Mouse (Mus musculus): ENCODE measurements around the gene Cd2. TPM values are rescaled to one million over a fixed set of nuclear protein-coding genes. Genes with fewer than 3 reads are reported as not detected.

Cd2 gene
- polyA plus RNA-seq, 1 experiment from 2014 or later, result not detected

DNA sequence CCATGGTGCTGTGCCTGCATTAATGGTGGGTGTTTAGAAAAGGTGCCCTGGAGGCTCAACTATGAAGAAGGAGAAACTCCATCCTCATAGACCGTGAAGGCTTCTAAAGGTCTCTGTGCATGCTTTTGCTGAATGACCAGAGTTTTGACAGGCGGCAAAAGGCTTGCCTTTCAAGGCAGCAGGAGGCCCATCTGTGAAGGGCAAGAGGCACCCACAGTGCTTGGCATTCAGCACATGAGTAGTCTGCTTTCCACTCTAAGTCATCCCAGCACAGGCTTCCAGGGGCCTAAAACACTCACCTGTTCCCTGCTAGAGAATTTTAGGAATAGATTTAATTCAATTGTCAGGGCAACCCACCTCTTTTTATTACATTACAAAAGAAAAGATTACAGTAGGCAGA, 17.3 kb upstream of the Cd2 start:
- Histone ChIP-seq H3K9ac (replicated peaks) (no peak overlapping the region), H3K9me3 (replicated peaks) (no peaks in the 10 kb centered on the region), H3K27me3 (replicated peaks) (no peaks in the 10 kb centered on the region), H3K27ac (replicated peaks) (no peak overlapping the region), H3K4me3 (replicated peaks) (no peak overlapping the region), H3K4me2 (no peak overlapping the region), H3K36me3 (no peaks in the 10 kb centered on the region), H3K4me1 (peaks cover 32% of the 10 kb centered on the region)
- WGBS, result 70% methylated on average over 2 of the region's 2 CpGs
- ATAC-seq (ENCODE audit: low FRiP score), result no peak

DNA sequence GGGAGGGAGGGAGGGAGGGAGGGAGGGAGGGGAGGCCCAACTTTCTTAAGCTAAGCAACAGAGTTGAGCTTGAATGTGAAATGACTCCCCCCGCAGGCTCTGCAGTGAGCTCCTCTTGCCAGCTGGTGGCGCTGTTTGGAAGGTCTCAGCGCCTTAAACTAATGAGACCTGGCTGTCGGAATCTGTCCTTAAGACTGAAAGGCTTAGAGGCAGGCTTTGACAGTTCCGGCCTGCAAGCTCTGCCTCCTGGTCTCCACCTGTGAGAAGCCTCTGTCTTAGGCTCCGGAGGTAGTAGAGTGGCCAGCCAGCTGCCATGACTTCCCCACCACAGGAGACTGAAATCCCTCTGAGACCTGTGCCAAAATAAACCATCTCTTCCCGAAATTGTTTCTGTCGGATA, 16.4 kb upstream of the Cd2 start:
- Histone ChIP-seq H3K27me3 (replicated peaks) (no peaks in the 10 kb centered on the region), H3K4me1 (peaks cover 41% of the 10 kb centered on the region), H3K9ac (replicated peaks) (no peak overlapping the region), H3K36me3 (no peaks in the 10 kb centered on the region), H3K4me2 (no peak overlapping the region), H3K4me3 (replicated peaks) (no peak overlapping the region), H3K9me3 (replicated peaks) (no peaks in the 10 kb centered on the region), H3K27ac (replicated peaks) (peak overlapping the region; percentile 45; the same call in 1 of the 2 replicates)
- 16% methylated on average over 8 of the region's 8 CpGs for WGBS
- ATAC-seq (ENCODE audit: low FRiP score), result 0 out of 2 replicates have a peak, but pooled peaks have one; percentile 43

- no peaks in the 10 kb centered on the region for H3K9me3 ChIP-seq (replicated peaks)
- H3K27me3 ChIP-seq (replicated peaks), result no peaks in the 10 kb centered on the region
- WGBS, result 18% methylated on average over 23 of the region's 23 CpGs
- peak overlapping the region; percentile 24; the same call in 1 of the 2 replicates for H3K9ac ChIP-seq (replicated peaks)
- peak overlapping the region; percentile 52 for H3K4me2 ChIP-seq
- H3K36me3 ChIP-seq, result no peaks in the 10 kb centered on the region
- peaks cover 43% of the 10 kb centered on the region for H3K4me1 ChIP-seq
- peak; percentile 49 for ATAC-seq (ENCODE audit: low FRiP score)
- peak overlapping the region; percentile 17 for H3K4me3 ChIP-seq (replicated peaks)
- H3K27ac ChIP-seq (replicated peaks), result peak overlapping the region; percentile 78
Observed at GRCm38 (mm10) chr3:101300271-101301071, 12.7 kb upstream of the Cd2 start.

DNA sequence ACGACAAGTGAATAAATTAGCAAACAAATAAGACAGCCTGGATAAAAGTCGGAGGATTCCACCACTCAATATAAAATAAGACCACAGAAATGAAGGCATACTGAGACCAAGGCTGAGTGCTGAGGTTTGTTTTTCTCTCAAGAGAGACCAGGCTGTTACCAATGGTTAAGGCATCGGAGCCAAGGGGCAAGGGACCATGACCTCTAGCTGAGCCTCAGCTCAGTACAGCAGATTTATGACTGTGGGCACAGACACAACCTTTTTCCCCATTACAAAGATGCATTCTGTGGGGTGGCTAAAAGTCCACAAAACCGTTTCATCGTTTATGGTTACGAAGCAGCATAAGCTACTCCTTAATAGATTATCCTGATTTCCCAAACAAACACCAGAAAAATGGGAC, 11.9 kb upstream of the Cd2 start:
- Histone ChIP-seq H3K9me3 (replicated peaks) (no peaks in the 10 kb centered on the region), H3K4me2 (peak overlapping the region; percentile 52; the same call in 1 of the 2 replicates), H3K9ac (replicated peaks) (no peak overlapping the region), H3K4me1 (peaks cover 44% of the 10 kb centered on the region), H3K4me3 (replicated peaks) (no peak overlapping the region), H3K27ac (replicated peaks) (peak overlapping the region; percentile 78), H3K27me3 (replicated peaks) (no peaks in the 10 kb centered on the region), H3K36me3 (no peaks in the 10 kb centered on the region)
- WGBS, result 38% methylated on average over 6 of the region's 6 CpGs
- no peak for ATAC-seq (ENCODE audit: low FRiP score)

DNA sequence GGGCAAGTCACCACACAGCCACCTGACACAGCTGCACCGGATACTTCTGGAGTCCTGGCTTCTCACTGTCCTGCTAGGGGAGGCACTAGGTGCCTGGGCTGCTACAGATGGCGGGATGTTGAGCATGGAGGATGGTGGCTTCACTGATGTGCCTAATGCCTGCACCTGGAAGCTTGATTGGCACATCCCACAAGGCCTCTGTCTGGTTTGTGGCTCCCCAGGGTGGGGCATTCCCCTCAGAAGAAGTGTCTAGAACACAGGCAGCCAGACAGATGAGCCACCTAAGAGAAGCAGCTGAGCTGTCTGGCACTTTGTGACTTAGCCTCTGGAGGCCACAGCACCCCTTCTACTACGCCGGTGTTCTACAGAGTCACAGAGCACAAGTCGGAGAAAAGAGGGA, 9.5 kb upstream of the Cd2 start:
- Histone ChIP-seq H3K4me1 (peaks cover 30% of the 10 kb centered on the region), H3K4me3 (replicated peaks) (no peak overlapping the region), H3K9ac (replicated peaks) (no peak overlapping the region), H3K27me3 (replicated peaks) (no peaks in the 10 kb centered on the region; the same call in 1 of the 2 replicates), H3K27ac (replicated peaks) (no peak overlapping the region), H3K9me3 (replicated peaks) (no peaks in the 10 kb centered on the region), H3K4me2 (no peak overlapping the region), H3K36me3 (no peaks in the 10 kb centered on the region)
- no peak for ATAC-seq (ENCODE audit: low FRiP score)
- 92% methylated on average over 5 of the region's 5 CpGs for WGBS

DNA sequence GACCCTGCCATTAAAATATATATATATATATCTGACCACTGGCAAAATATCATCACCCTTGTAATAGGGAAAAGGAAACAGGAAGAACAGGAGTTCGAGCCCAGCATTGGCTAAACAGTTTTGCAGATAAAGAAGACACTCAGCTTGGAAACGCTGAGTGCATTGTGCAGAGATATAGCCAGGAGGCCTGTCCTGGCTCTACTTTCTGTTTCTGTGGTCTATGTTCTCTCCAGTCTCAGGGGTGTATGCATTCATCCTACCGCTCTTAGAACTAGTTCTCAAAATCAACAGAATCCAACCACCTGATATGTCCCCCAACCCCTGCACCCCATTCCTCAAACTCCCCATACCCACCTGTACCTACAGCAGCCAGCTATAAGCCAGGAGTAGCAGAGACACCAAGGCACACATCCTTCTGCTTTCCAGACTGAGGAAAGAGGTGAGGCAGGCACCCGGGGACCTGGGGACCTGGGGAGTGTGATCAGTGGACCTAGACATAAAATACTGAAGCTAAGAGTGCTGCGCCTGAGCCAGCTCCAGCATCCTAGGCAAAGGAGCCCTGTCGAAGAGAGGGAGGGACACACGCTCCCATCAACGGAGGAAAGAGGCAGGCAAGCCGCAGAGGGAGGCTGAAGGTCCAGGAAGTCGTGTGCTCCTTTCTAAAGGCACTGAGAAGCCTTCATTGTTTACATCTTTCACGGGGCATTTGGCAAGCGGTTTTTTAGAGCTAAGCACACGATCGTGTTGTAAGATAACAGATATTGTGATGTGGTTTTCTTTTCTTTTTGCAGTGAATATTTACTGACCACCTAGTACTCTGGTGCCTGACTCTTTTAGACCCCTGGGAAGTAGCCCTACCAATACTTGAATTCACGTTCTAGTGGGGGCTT, 8.4 kb upstream of the Cd2 start:
- Histone ChIP-seq H3K9me3 (replicated peaks) (no peaks in the 10 kb centered on the region), H3K27ac (replicated peaks) (no peak overlapping the region), H3K9ac (replicated peaks) (no peak overlapping the region), H3K4me1 (peaks cover 28% of the 10 kb centered on the region), H3K36me3 (no peaks in the 10 kb centered on the region), H3K4me2 (no peak overlapping the region), H3K27me3 (replicated peaks) (no peaks in the 10 kb centered on the region; the same call in 1 of the 2 replicates), H3K4me3 (replicated peaks) (no peak overlapping the region)
- 57% methylated on average over 15 of the region's 15 CpGs for WGBS
- ATAC-seq (ENCODE audit: low FRiP score), result no peak

DNA sequence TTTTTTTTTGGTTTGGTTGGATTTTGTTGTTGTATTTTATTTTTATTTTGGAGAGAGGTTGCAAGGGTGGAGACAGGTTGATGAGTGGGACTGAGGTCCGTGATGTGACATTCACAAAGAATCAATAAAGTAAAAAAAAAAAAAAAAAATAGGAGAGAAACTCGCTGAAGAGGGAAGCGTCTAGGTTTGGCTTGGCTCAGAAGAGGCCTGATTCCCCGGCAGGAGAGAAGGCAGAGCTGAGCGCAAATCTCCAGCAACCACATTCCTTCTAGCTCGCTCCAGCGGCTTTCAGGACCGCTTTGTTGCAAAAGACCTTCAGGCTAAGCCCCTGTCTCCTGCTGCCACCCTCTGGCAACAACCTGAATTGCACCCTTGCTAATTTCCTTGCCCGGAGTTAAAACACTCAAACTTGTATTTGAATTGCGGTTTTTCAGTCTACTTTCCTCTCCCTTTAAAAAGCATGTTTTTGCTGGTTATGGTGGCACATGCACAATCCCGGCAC, 7.7 kb upstream of the Cd2 start:
- ATAC-seq (ENCODE audit: low FRiP score), result peak; percentile 72
- H3K4me1 ChIP-seq, result peaks cover 20% of the 10 kb centered on the region
- WGBS, result 7% methylated on average over 11 of the region's 11 CpGs
- H3K4me2 ChIP-seq, result no peak overlapping the region
- H3K9me3 ChIP-seq (replicated peaks), result no peaks in the 10 kb centered on the region
- H3K9ac ChIP-seq (replicated peaks), result no peak overlapping the region
- no peaks in the 10 kb centered on the region for H3K36me3 ChIP-seq
- H3K27me3 ChIP-seq (replicated peaks), result no peaks in the 10 kb centered on the region; the same call in 1 of the 2 replicates
- peak overlapping the region; percentile 48; the same call in 1 of the 2 replicates for H3K27ac ChIP-seq (replicated peaks)
- no peak overlapping the region for H3K4me3 ChIP-seq (replicated peaks)

DNA sequence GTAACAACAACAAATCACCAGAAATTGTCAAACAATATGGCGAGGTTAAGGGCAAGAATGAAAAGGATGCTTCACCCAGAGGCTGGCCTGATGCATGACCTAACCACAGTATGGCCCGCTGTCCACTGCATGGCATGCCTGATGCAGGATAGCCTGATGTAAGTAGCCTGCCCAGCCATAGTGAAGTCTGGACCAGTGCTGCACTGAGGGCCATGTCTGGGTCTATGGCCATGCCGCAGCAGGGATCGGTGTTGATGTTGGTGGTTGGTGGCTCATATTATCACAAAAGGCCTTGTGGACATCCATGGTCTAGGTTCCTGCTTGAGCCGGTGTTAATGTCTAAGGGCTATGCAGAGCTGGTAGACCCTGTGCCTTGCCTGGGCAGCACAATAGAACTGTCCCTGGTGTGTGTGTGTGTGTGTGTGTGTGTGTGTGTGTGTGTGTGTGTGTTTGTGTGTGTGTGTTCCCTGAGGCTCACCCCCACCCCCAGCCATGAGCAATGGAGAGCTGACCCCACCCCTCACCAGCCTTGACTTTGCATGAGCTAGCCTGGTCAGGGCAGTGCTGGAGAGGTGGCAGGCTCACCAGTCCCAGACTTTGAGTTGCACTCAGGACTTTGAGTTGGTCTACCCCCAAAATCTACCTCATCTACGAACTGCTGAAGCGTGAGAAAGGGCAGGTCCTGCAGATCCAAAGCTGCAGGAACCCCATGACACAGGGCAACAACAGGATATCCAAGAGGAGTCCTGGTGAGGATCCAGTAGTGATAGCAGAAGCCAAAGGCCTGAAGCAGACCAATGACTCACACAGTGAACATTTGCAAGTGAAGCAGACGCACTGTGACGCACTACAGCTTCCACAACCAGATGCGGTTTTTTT, 7.0 kb upstream of the Cd2 start:
- Histone ChIP-seq H3K27me3 (replicated peaks) (no peaks in the 10 kb centered on the region; the same call in 1 of the 2 replicates), H3K9ac (replicated peaks) (no peak overlapping the region), H3K9me3 (replicated peaks) (no peaks in the 10 kb centered on the region), H3K36me3 (no peaks in the 10 kb centered on the region), H3K4me2 (no peak overlapping the region), H3K4me3 (replicated peaks) (no peak overlapping the region), H3K4me1 (peaks cover 13% of the 10 kb centered on the region), H3K27ac (replicated peaks) (peak overlapping the region; percentile 48; the same call in 1 of the 2 replicates)
- 81% methylated on average over 10 of the region's 10 CpGs for WGBS
- 0 out of 2 replicates have a peak, but pooled peaks have one; percentile 19 for ATAC-seq (ENCODE audit: low FRiP score)

DNA sequence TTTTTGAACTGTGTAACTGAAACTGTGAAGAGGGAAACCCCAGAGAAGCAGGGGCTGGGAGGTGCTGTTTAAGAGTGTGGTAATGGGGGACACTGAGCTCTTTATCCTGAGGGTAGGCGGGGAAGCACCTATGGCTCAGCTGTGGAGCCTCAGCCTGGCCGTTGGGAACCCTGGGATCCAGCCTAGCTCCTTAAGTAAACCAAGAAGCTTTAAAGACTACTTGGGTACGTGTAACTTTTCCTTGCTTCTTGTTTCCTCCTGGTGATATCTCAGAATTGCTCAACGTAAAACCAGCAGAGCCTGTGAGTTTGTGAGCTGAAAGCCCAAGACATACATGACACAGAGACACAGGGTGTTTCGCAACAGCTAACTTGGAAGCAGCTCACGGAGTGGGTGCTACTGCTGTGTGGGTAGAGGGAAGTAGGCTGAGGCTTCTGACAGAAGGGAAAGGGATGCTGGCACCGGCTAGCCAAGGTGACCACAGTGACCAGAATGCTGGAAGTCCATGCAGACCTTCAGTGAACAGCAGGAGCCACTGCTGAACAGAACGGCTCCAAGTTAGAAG, 5.9 kb upstream of the Cd2 start:
- no peaks in the 10 kb centered on the region for H3K9me3 ChIP-seq (replicated peaks)
- no peak overlapping the region for H3K9ac ChIP-seq (replicated peaks)
- WGBS, result 89% methylated on average over 8 of the region's 8 CpGs
- ATAC-seq (ENCODE audit: low FRiP score), result no peak
- H3K4me3 ChIP-seq (replicated peaks), result no peak overlapping the region
- H3K4me1 ChIP-seq, result peaks cover 5% of the 10 kb centered on the region; the same call in 1 of the 2 replicates
- no peak overlapping the region for H3K27ac ChIP-seq (replicated peaks)
- no peaks in the 10 kb centered on the region for H3K36me3 ChIP-seq
- H3K27me3 ChIP-seq (replicated peaks), result no peaks in the 10 kb centered on the region; the same call in 1 of the 2 replicates
- H3K4me2 ChIP-seq, result no peak overlapping the region

DNA sequence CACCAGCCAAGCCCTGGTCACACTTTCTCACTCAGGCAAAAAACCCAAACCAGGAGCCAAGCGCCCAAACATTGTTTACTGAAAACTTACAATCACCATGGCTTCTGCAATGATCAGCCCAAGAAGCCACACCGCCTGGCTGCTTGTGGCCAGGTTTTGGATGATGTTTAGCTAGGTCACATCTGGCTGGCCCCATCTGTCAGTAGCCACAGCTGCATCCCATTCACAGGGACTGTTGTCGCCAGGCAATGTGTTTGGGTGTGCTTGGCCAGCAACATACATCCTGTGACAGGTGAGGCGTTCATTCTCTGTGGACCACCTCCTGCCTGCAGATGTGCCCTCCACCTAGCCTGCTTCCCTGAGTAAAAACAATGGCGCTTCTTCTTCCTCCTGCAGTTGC, 4.9 kb upstream of the Cd2 start:
- Histone ChIP-seq H3K9ac (replicated peaks) (no peak overlapping the region), H3K9me3 (replicated peaks) (no peaks in the 10 kb centered on the region), H3K27me3 (replicated peaks) (no peaks in the 10 kb centered on the region; the same call in 1 of the 2 replicates), H3K4me2 (no peak overlapping the region), H3K4me1 (peaks cover 5% of the 10 kb centered on the region; the same call in 1 of the 2 replicates), H3K4me3 (replicated peaks) (no peak overlapping the region), H3K36me3 (no peaks in the 10 kb centered on the region), H3K27ac (replicated peaks) (no peak overlapping the region)
- WGBS, result 82% methylated on average over 5 of the region's 5 CpGs
- ATAC-seq (ENCODE audit: low FRiP score), result no peak
